Mouse (Mus musculus) stomach, embryonic 14.5 days (tissue): ENCODE measurements around the gene Mrps33. TPM values are rescaled to one million over a fixed set of nuclear protein-coding genes. Genes with fewer than 3 reads are reported as not detected.

Experiments used
- ATAC-seq: fragments of 200-750 bp; cut with Nextera tagmentation; 2 replicates; pipeline ENCODE4 v1.8.0; 2017; ENCODE audit warnings: low read depth, moderate TSS enrichment; ENCODE audit not compliant: insufficient number of reproducible peaks, insufficient read depth, low FRiP score
- H3K27ac ChIP-seq: fragments of 300-500 bp; sonication (generic); 2 replicates; pipeline ENCODE4 v1.5.1; 2014; ENCODE audit warnings: mild to moderate bottlenecking, low read length, moderate library complexity, mixed read lengths
- H3K27me3 ChIP-seq: fragments of 300-500 bp; sonication (generic); 2 replicates; pipeline ENCODE4 v1.6.1; 2014; ENCODE audit warnings: low read length, control low read depth, mixed read lengths; ENCODE audit not compliant: control insufficient read depth, insufficient read depth
- H3K36me3 ChIP-seq: fragments of 300-500 bp; sonication (generic); 2 replicates; pipeline ENCODE4 v1.6.1; 2014; ENCODE audit warnings: mild to moderate bottlenecking, control low read depth, low read length, moderate library complexity, mixed read lengths; ENCODE audit not compliant: control insufficient read depth, insufficient read depth
- H3K4me1 ChIP-seq: fragments of 300-500 bp; sonication (generic); 2 replicates; pipeline ENCODE4 v1.6.1; 2014; ENCODE audit warnings: low read length, control low read depth, mixed read lengths; ENCODE audit not compliant: control insufficient read depth, insufficient read depth
- H3K4me2 ChIP-seq: fragments of 300-500 bp; sonication (generic); replicated peaks from 2 replicates; pipeline ENCODE4 v1.6.1; 2014; ENCODE audit warnings: low read depth, low read length, control low read depth
- H3K4me3 ChIP-seq: fragments of 300-500 bp; sonication (generic); 2 replicates; pipeline ENCODE4 v1.5.1; 2014; ENCODE audit warnings: low read depth, low read length, control low read depth
- H3K9ac ChIP-seq: fragments of 300-500 bp; sonication (generic); replicated peaks from 2 replicates; pipeline ENCODE4 v1.6.1; 2014; ENCODE audit warnings: low read depth, mild to moderate bottlenecking, control low read depth, low read length, moderate library complexity, mixed read lengths
- H3K9me3 ChIP-seq: fragments of 300-500 bp; sonication (generic); 2 replicates; pipeline ENCODE4 v1.6.1; 2016; ENCODE audit warnings: low read depth, low read length, control low read depth; ENCODE audit not compliant: control insufficient read depth
- WGBS: fragments of 180-500 bp; shearing (Covaris S2); extraction: QIAGEN DNeasy Blood & Tissue Kit; methylation state at CpG from one replicate; pipeline ENCODE4 v1.1.7; 2014; 5-methylcytosine and 5-hydroxymethylcytosine counted together
- polyA plus RNA-seq: library from polyadenylated mRNA; unstranded; fragments of >200 nt; fragmentation: Nextera tagmentation; extraction: Ambion mirVana; gene quantifications from 2 replicates; pipeline ENCODE4 v1.2.1, GENCODE M21; 2014

The Mrps33 gene
- polyA plus RNA-seq, 1 experiment from 2014 or later: 207 TPM

DNA sequence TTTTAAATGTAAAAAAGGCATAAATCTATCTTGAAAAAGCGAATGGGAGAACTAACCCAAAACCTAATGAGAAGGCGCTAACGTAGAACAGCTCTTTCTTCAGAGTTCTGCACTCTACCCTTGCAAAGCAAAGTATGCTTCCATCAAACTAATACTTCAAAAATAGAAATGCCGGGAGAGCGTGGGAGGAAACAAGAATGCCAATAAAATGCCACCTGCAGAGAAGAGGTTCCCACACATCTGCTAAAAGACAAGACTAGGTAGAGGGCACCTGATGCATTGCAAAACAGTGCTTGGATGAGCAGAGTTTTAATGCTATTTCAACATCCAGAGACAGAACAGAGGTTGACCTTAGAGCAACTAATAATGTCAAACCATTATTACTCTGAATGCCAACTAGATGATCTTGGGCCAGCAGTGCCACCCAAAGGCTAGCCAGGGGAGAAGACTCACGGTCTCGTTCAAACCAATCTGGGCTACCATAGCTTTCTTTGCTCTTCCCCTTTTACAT lies 3.7 kb downstream of the Mrps33 start:
- Histone ChIP-seq H3K27me3 (no peaks in the 10 kb centered on the region), H3K27ac (no peak overlapping the region), H3K9me3 (no peaks in the 10 kb centered on the region), H3K4me2 (no peak overlapping the region), H3K9ac (no peak overlapping the region), H3K4me1 (no peaks in the 10 kb centered on the region), H3K4me3 (no peak overlapping the region), H3K36me3 (no peaks in the 10 kb centered on the region; the same call in 1 of the 2 replicates)
- ATAC-seq: no peak
- 95% methylated on average over 7 of the region's 7 CpGs for WGBS

DNA sequence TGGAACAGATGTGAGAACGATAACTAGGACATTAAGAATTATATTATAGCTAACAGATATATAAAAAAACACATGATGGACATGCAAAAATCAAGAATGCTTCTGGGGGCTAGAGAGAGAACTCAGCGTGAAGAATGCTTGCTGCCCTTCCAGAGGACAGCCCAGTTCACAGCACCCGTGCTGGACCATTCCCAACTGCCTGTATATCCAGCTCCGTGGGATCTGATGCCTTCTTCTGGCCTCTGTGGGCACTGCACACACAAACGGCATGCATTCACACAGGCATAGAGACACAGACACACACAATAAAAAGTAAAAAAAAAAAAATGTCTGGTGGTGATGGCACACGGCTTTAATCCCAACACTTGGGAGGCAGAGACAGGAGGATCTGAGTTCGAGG lies 4.5 kb downstream of the Mrps33 start:
- H3K4me1 ChIP-seq: no peaks in the 10 kb centered on the region
- H3K4me3 ChIP-seq: no peak overlapping the region
- no peak for ATAC-seq
- H3K27ac ChIP-seq: no peak overlapping the region
- no peaks in the 10 kb centered on the region for H3K27me3 ChIP-seq
- no peak overlapping the region for H3K4me2 ChIP-seq
- H3K36me3 ChIP-seq: no peaks in the 10 kb centered on the region; the same call in 1 of the 2 replicates
- H3K9me3 ChIP-seq: no peaks in the 10 kb centered on the region
- 92% methylated on average over 7 of the region's 7 CpGs for WGBS
- H3K9ac ChIP-seq: no peak overlapping the region

DNA sequence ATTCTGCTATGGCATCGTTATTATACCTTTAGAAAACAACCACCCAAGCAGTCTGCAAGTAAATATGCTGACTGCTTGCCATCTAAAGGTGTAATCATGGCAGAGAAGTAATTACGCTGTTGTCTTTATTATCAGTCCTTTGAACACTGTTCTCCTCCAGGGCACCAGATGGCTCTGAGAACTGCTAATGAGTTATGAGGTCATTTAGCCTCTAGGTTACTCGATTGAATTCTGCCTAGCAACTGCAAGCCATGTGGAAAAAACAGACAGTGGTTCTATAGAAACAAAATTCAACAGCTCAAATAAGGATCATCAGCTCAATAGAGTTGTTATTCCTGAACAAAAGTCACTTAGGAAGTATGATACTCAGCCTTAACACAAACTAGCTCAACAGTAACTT lies 4.9 kb downstream of the Mrps33 start:
- Histone ChIP-seq H3K4me3 (no peak overlapping the region), H3K27ac (no peak overlapping the region), H3K4me2 (no peak overlapping the region), H3K36me3 (no peaks in the 10 kb centered on the region; the same call in 1 of the 2 replicates), H3K9me3 (no peaks in the 10 kb centered on the region), H3K27me3 (no peaks in the 10 kb centered on the region), H3K4me1 (no peaks in the 10 kb centered on the region), H3K9ac (no peak overlapping the region)
- no peak for ATAC-seq
- 82% methylated on average over 3 of the region's 3 CpGs for WGBS

DNA sequence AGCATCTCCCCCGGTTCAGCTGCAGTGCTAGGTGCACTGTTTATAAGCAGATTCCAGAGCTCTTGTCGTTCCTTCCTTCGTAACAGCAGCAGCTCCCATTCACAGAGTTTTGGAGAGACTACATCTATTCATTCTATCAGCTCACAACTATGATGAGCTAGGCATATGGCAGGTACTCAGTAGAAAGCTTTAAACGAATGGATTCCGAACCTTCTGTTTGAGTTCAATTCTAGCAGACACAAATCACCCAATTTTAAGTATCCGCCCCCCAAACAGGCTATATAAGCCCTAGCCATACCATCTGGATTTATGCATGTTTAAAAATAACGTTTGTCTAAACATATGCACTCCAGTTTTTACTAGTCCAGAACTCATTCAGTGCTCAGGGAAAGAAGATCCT lies 9.8 kb downstream of the Mrps33 start:
- Histone ChIP-seq H3K4me3 (no peak overlapping the region), H3K4me2 (no peak overlapping the region), H3K9me3 (no peaks in the 10 kb centered on the region), H3K27ac (no peak overlapping the region), H3K27me3 (no peaks in the 10 kb centered on the region), H3K36me3 (no peaks in the 10 kb centered on the region; the same call in 1 of the 2 replicates), H3K9ac (no peak overlapping the region), H3K4me1 (no peaks in the 10 kb centered on the region)
- WGBS: 89% methylated on average over 7 of the region's 7 CpGs
- no peak for ATAC-seq

DNA sequence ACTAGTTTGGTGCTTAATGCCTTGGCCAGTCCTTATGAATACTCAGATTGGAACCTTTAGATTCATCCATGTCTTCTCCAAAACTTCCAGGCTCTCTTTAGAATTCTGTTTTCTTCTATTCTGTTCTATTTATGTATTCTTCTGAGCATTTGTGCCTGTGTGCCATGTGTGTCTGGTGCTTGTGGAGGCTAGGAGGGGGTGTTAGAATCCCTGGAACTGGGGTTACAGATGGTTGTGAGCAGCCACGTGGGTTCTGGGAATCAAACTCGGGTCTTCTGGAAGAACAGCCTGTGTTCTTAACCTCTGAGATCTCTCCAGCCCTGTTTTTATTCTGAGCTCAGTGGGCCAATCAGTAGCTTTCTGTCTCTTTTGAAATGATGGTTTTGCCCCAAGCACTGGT lies 13.7 kb downstream of the Mrps33 start:
- H3K36me3 ChIP-seq: no peaks in the 10 kb centered on the region; the same call in 1 of the 2 replicates
- no peak for ATAC-seq
- H3K4me3 ChIP-seq: no peak overlapping the region
- H3K4me1 ChIP-seq: no peaks in the 10 kb centered on the region
- H3K9me3 ChIP-seq: no peaks in the 10 kb centered on the region
- H3K9ac ChIP-seq: no peak overlapping the region
- H3K4me2 ChIP-seq: no peak overlapping the region
- H3K27me3 ChIP-seq: no peaks in the 10 kb centered on the region
- WGBS: 69% methylated on average over 2 of the region's 2 CpGs
- no peak overlapping the region for H3K27ac ChIP-seq

DNA sequence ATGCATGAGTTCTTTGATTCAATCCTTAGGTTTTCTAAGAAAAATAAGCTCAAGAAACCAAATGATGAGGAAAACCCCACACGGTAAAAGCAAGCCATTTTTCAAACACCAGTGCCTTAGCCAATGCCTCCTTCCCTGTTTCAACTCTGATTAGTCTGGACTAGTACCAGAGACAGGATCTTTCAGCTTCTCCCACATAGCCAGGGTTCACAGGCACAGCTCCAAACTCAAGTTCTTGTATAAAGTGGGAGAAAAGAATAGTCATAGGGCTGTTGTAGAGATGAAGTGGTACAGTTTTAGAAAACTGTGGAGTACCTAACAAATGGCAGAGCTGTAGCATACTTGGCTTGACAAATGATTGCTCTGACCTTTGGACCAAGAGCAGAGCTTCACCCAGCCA lies 14.6 kb downstream of the Mrps33 start:
- H3K27me3 ChIP-seq: no peaks in the 10 kb centered on the region
- H3K4me3 ChIP-seq: no peak overlapping the region
- H3K36me3 ChIP-seq: no peaks in the 10 kb centered on the region; the same call in 1 of the 2 replicates
- H3K4me1 ChIP-seq: no peaks in the 10 kb centered on the region
- no peak overlapping the region for H3K4me2 ChIP-seq
- H3K27ac ChIP-seq: no peak overlapping the region
- no peaks in the 10 kb centered on the region for H3K9me3 ChIP-seq
- no peak for ATAC-seq
- 59% methylated on average over 1 of the region's 1 CpGs for WGBS
- H3K9ac ChIP-seq: no peak overlapping the region

DNA sequence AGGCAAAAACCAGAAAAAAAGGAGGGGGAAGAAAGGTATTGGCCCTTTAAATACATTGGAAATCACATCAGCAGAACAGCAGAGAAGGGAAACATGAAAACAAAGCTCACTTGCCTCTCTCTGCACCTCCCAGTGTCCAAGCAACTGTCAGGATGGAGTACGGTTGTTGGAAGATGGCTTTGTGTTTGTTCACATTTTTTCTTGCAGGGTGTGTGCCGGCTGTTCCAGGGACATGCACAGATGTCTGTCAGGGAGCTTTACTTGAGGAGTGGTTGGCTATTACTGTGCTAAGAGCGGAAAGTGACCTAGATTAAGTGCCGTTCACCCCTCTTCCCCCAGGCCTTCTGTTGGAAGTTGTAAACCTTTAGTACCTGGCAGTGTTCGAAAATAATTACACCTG lies 19.0 kb downstream of the Mrps33 start:
- H3K27ac ChIP-seq: no peak overlapping the region
- H3K9ac ChIP-seq: no peak overlapping the region
- WGBS: 63% methylated on average over 5 of the region's 5 CpGs
- ATAC-seq: no peak
- no peak overlapping the region for H3K4me3 ChIP-seq
- no peaks in the 10 kb centered on the region for H3K36me3 ChIP-seq
- no peaks in the 10 kb centered on the region for H3K27me3 ChIP-seq
- H3K4me1 ChIP-seq: no peaks in the 10 kb centered on the region
- H3K9me3 ChIP-seq: no peaks in the 10 kb centered on the region
- no peak overlapping the region for H3K4me2 ChIP-seq

DNA sequence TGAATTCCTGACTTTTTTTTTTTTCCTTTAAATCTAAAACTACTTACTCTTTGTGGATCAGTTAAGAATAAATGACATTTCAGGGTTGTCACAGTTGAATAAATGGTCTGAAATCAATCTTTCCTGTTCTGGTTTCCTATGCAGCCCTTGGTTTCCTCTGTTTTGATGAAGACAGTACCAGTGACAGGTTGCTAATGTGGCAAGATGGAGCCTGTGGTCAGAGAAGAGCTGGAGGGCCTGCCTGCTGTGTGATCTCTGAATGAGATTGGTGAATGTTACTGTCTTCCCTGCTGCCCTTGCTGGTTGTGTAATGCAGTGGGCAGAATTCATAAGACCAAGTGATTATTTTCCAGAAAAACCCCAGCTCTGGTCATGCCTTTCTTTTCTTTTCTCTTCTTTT lies 22.4 kb downstream of the Mrps33 start:
- H3K27ac ChIP-seq: no peak overlapping the region
- no peak overlapping the region for H3K4me2 ChIP-seq
- H3K4me1 ChIP-seq: no peaks in the 10 kb centered on the region
- H3K4me3 ChIP-seq: no peak overlapping the region
- no peak for ATAC-seq
- H3K9ac ChIP-seq: no peak overlapping the region
- H3K27me3 ChIP-seq: no peaks in the 10 kb centered on the region
- H3K36me3 ChIP-seq: no peaks in the 10 kb centered on the region
- H3K9me3 ChIP-seq: no peaks in the 10 kb centered on the region

DNA sequence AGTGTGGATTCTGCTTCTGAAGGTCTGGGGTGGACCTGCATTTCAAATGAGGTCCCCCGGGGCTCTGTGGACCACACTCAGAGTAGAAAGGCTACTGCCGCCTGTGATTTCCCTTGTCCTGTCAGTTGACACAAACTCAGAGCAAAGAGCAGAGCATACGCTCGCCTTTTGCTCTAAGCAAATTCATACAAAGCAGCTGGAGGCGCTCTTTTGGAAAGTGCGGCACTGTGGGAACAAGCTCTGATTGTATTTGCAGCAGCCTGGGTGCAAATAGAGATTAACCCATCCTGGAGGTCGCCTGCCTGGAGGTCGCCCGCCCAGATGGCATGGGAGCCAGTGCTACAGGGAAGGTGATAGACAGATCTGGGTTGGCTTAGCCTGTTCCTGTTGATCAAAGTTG lies 23.0 kb downstream of the Mrps33 start:
- H3K27ac ChIP-seq: no peak overlapping the region
- H3K9me3 ChIP-seq: no peaks in the 10 kb centered on the region
- H3K4me3 ChIP-seq: no peak overlapping the region
- H3K27me3 ChIP-seq: no peaks in the 10 kb centered on the region
- ATAC-seq: no peak
- H3K4me1 ChIP-seq: no peaks in the 10 kb centered on the region
- WGBS: 10% methylated on average over 9 of the region's 9 CpGs
- H3K4me2 ChIP-seq: no peak overlapping the region
- no peak overlapping the region for H3K9ac ChIP-seq
- H3K36me3 ChIP-seq: no peaks in the 10 kb centered on the region
